Mouse (Mus musculus): ENCODE results near the gene Pradc1. TPM values are rescaled to one million over a fixed set of nuclear protein-coding genes. Genes with fewer than 3 reads are reported as not detected.
"Not testable (repeated sequence)": the region's sequence is repeated elsewhere in the genome, so short reads cannot be mapped to it uniquely, and the experiment has no call there.

Pradc1 gene
- polyA plus RNA-seq, 1 experiment from 2014 or later, result 35.6 TPM

- H3K27me3 ChIP-seq, result no peaks in the 10 kb centered on the region
- peak within 1 kb of the TSS; percentile 90 for H3K4me3 ChIP-seq (replicated peaks)
- WGBS (ENCODE audit: insufficient replicate concordance), result under 1% methylated on average over 92 of the region's 96 CpGs
- DNase-seq (peak; percentile 98), ATAC-seq (ENCODE audit: low read depth) (peak; percentile 93)
- H3K4me2 ChIP-seq, result peak within 1 kb of the TSS; percentile 97
- H3K27ac ChIP-seq, result peak within 1 kb of the TSS; percentile 94
- peaks cover 25% of the 10 kb centered on the region for H3K36me3 ChIP-seq
- peaks cover 50% of the 10 kb centered on the region for H3K4me1 ChIP-seq (replicated peaks)
- H3K9me3 ChIP-seq (replicated peaks), result no peaks in the 10 kb centered on the region
- peak within 1 kb of the TSS; percentile 93 for H3K9ac ChIP-seq
Observed at GRCm38 (mm10) chr6:85450697-85451663, 790 bp downstream of the Pradc1 start, which contains the start of gene Cct7. TSS of gene Cct7 (plus strand) at chr6:85451514.

GRCm38 (mm10) chr6:85450140-85450539, 1.6 kb downstream of the Pradc1 start:
- Histone ChIP-seq H3K9ac (peak overlapping the region; percentile 89), H3K4me2 (peak overlapping the region; percentile 97), H3K4me1 (replicated peaks) (peaks cover 42% of the 10 kb centered on the region), H3K4me3 (replicated peaks) (peak overlapping the region; percentile 90), H3K27ac (peak overlapping the region; percentile 85), H3K36me3 (peaks cover 33% of the 10 kb centered on the region)
- WGBS (ENCODE audit: insufficient replicate concordance), result 34% methylated on average over 1 of the region's 1 CpGs
- ATAC-seq (ENCODE audit: low read depth); H3K27me3 ChIP-seq; DNase-seq; H3K9me3 ChIP-seq (replicated peaks): not testable (repeated sequence)

- Histone ChIP-seq H3K9ac (no peak overlapping the region), H3K9me3 (replicated peaks) (no peaks in the 10 kb centered on the region), H3K4me3 (replicated peaks) (no peak overlapping the region), H3K27ac (no peak overlapping the region), H3K36me3 (peaks cover 56% of the 10 kb centered on the region), H3K4me2 (no peak overlapping the region), H3K27me3 (no peaks in the 10 kb centered on the region), H3K4me1 (replicated peaks) (peaks cover 15% of the 10 kb centered on the region)
- ATAC-seq (ENCODE audit: low read depth), result no peak
- DNase-seq, result no peak
- WGBS (ENCODE audit: insufficient replicate concordance), result 79% methylated on average over 6 of the region's 6 CpGs
Observed at GRCm38 (mm10) chr6:85447351-85447750, 4.4 kb downstream of the Pradc1 start.

- no peaks in the 10 kb centered on the region for H3K9me3 ChIP-seq (replicated peaks)
- H3K27ac ChIP-seq, result no peak overlapping the region
- DNase-seq, result no peak
- H3K4me3 ChIP-seq (replicated peaks), result no peak overlapping the region
- 80% methylated on average over 5 of the region's 5 CpGs for WGBS (ENCODE audit: insufficient replicate concordance)
- H3K27me3 ChIP-seq, result no peaks in the 10 kb centered on the region
- no peak overlapping the region for H3K9ac ChIP-seq
- no peak overlapping the region for H3K4me2 ChIP-seq
- no peak for ATAC-seq (ENCODE audit: low read depth)
- peaks cover 9% of the 10 kb centered on the region for H3K4me1 ChIP-seq (replicated peaks)
- H3K36me3 ChIP-seq, result peaks cover 76% of the 10 kb centered on the region
Observed at GRCm38 (mm10) chr6:85445286-85445685, 6.5 kb downstream of the Pradc1 start.

GRCm38 (mm10) chr6:85444266-85444965, 7.4 kb downstream of the Pradc1 start:
- no peak overlapping the region for H3K27ac ChIP-seq

GRCm38 (mm10) chr6:85443488-85444233, 8.1 kb downstream of the Pradc1 start:
- no peaks in the 10 kb centered on the region for H3K27me3 ChIP-seq
- H3K27ac ChIP-seq, result no peak overlapping the region
- H3K9me3 ChIP-seq (replicated peaks), result no peaks in the 10 kb centered on the region
- no peak overlapping the region for H3K9ac ChIP-seq
- H3K36me3 ChIP-seq, result peaks cover 90% of the 10 kb centered on the region
- no peak overlapping the region for H3K4me2 ChIP-seq
- DNase-seq, result no peak
- 75% methylated on average over 3 of the region's 3 CpGs for WGBS (ENCODE audit: insufficient replicate concordance)
- no peak for ATAC-seq (ENCODE audit: low read depth)
- no peaks in the 10 kb centered on the region for H3K4me1 ChIP-seq (replicated peaks)
- no peak overlapping the region for H3K4me3 ChIP-seq (replicated peaks)

More at GRCm38 (mm10) chr6:85444266-85444965, 7.4 kb downstream of the Pradc1 start:
- Histone ChIP-seq H3K9ac (no peak overlapping the region), H3K4me3 (replicated peaks) (no peak overlapping the region), H3K9me3 (replicated peaks) (no peaks in the 10 kb centered on the region), H3K36me3 (peaks cover 85% of the 10 kb centered on the region), H3K4me1 (replicated peaks) (0 out of 2 replicates have a peak, but pooled peaks cover under 1% of the 10 kb centered on the region), H3K27me3 (no peaks in the 10 kb centered on the region), H3K4me2 (no peak overlapping the region)
- ATAC-seq (ENCODE audit: low read depth), result no peak
- DNase-seq, result no peak
- WGBS (ENCODE audit: insufficient replicate concordance), result 75% methylated on average over 8 of the region's 8 CpGs

- Histone ChIP-seq H3K27me3 (no peaks in the 10 kb centered on the region), H3K4me1 (replicated peaks) (no peaks in the 10 kb centered on the region), H3K36me3 (peaks cover 83% of the 10 kb centered on the region), H3K4me3 (replicated peaks) (no peak overlapping the region), H3K4me2 (no peak overlapping the region), H3K9ac (no peak overlapping the region), H3K9me3 (replicated peaks) (no peaks in the 10 kb centered on the region), H3K27ac (no peak overlapping the region)
- DNase-seq (no peak), ATAC-seq (ENCODE audit: low read depth) (no peak)
- 74% methylated on average over 4 of the region's 4 CpGs for WGBS (ENCODE audit: insufficient replicate concordance)
Observed at GRCm38 (mm10) chr6:85441142-85441541, 10.6 kb downstream of the Pradc1 start.

GRCm38 (mm10) chr6:85436631-85437030, 15.1 kb downstream of the Pradc1 start:
- no peak for ATAC-seq (ENCODE audit: low read depth)
- Histone ChIP-seq H3K4me1 (replicated peaks) (peaks cover 27% of the 10 kb centered on the region), H3K9ac (no peak overlapping the region), H3K27ac (no peak overlapping the region), H3K4me3 (replicated peaks) (no peak overlapping the region), H3K36me3 (peaks cover 40% of the 10 kb centered on the region), H3K27me3 (no peaks in the 10 kb centered on the region), H3K9me3 (replicated peaks) (no peaks in the 10 kb centered on the region), H3K4me2 (no peak overlapping the region)
- DNase-seq, result no peak
- WGBS (ENCODE audit: insufficient replicate concordance), result 80% methylated on average over 5 of the region's 6 CpGs

GRCm38 (mm10) chr6:85436204-85436603, 15.6 kb downstream of the Pradc1 start:
- Histone ChIP-seq H3K36me3 (peaks cover 35% of the 10 kb centered on the region), H3K4me2 (no peak overlapping the region), H3K9ac (no peak overlapping the region), H3K4me3 (replicated peaks) (no peak overlapping the region), H3K9me3 (replicated peaks) (no peaks in the 10 kb centered on the region), H3K4me1 (replicated peaks) (peaks cover 31% of the 10 kb centered on the region), H3K27me3 (no peaks in the 10 kb centered on the region), H3K27ac (no peak overlapping the region)
- DNase-seq (no peak), ATAC-seq (ENCODE audit: low read depth) (no peak)
- 59% methylated on average over 1 of the region's 1 CpGs for WGBS (ENCODE audit: insufficient replicate concordance)

GRCm38 (mm10) chr6:85433865-85434264, 17.9 kb downstream of the Pradc1 start:
- DNase-seq (no peak), ATAC-seq (ENCODE audit: low read depth) (no peak)
- H3K4me1 ChIP-seq (replicated peaks), result peaks cover 31% of the 10 kb centered on the region
- peaks cover 12% of the 10 kb centered on the region for H3K36me3 ChIP-seq
- no peak overlapping the region; the same call in 1 of the 2 replicates for H3K9ac ChIP-seq
- peak overlapping the region; percentile 92; the same call in 1 of the 2 replicates for H3K4me2 ChIP-seq
- no peaks in the 10 kb centered on the region for H3K9me3 ChIP-seq (replicated peaks)
- H3K4me3 ChIP-seq (replicated peaks), result no peak overlapping the region
- WGBS (ENCODE audit: insufficient replicate concordance), result 49% methylated on average over 5 of the region's 5 CpGs
- H3K27me3 ChIP-seq, result peaks cover 5% of the 10 kb centered on the region; the same call in 1 of the 2 replicates
- H3K27ac ChIP-seq, result 0 out of 2 replicates have a peak overlapping the region, but pooled peaks have one; percentile 25

All from liver, embryonic 13.5 days (tissue).